Mouse (Mus musculus): ENCODE results near the gene Kl.

GRCm38 (mm10) chr5:150936213-150936612, 16.2 kb upstream of the Kl start:
- no peak for TF ChIP-seq CTCF (IDR thresholded peaks at IDR 0.05; ENCODE audit: low read depth, low read length)
- no peak for TF ChIP-seq POLR2A (IDR thresholded peaks at IDR 0.05; ENCODE audit: insufficient read depth, low read length)
- TF ChIP-seq EP300 (IDR thresholded peaks at IDR 0.05; ENCODE audit: insufficient read depth, low read depth, low read length), result no peak

Measured in ES-Bruce4 (cell line).